Mouse (Mus musculus) adipocyte (in vitro differentiated cells): ENCODE results near the gene Zfp46.

Experiments used
- DNase-seq: peaks from one replicate; pipeline ENCODE4 v3.0.0-alpha.2; 2016; ENCODE audit warnings: low spot score

Gene Zfp46

DNA sequence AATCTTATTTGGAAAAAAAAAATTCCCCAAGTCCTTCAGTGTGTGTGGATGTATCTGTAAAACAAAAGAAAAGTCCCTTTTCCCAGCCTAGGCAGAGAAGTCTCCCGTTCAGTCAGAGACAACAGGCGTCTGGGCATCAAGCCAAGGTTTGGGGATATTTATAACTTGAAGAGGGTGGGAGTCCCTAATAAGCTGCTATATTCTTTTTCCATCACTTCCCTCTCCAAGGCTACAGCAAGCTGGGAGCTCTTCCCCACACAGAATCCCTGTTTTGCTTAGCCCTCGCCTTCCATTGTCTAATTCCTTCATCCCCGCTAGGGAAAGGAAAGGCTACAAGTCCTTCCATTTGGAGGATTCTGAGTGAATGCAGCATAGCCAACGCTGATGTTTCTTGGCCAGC is at the start of gene Zfp46:
Gene Zfp46 (plus strand): TSS at position 229 of the 400 bp plus-strand sequence.
- DNase-seq, result peak; percentile 70

DNA sequence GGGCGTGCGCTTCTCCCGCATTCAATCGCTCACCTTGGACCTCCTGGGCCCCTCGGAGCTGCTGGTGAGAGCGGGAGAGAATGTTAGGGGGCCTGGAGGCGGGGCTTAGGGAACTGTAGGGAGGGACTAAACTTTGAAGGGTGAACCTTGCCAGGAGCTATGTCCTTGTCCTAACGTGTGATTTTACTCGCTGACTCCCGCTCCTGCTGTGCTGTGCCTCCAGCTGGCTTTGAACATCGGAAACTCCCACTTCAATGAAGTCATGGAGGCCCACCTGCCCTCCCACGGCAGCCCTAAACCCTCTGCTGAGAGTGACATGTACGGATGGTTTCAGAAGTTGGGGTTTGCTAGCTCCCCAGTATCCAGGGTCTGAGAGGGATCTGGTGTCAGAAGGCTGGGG is 45.8 kb upstream of the Zfp46 start:
- DNase-seq, result no peak

DNA sequence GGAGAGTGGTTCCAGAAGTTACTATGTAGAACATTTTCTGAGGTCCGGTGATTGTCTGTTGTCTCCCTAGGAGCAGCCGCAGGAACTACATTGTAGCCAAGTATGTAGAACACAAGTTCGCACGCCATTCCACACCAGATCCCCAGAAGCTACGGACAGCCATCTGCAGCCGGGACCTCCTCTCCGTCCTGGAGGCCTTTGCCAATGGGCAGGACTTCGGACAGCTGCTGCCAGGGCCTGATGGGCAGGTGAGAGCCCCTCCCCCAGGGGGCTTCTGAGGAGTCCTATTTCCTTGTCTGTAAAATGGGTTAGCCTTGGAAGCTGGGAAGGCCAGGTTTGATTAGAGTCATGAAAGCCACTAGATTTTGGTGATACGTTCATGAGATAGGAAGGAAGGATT is 45.4 kb upstream of the Zfp46 start:
- DNase-seq, result no peak

DNA sequence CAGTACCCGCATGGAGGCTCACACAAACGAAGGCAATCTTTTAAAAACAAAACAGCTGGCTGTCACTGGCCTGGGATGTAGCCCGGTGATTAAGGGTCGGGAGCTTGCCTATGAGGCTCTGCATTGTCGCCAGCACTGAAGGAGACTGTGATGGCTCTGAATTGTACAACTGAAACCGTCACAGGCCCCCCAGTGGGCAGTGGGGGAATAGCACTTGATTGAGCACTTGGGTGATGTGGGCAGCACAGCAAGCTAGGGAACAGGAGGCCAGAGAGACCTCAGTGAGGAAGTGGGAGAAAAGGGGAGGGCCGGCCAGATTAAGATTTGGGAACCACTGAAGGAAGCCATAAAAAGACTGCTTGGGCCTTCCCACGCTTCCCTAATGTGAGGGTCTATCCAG is 44.9 kb upstream of the Zfp46 start:
- DNase-seq, result peak; percentile 71

DNA sequence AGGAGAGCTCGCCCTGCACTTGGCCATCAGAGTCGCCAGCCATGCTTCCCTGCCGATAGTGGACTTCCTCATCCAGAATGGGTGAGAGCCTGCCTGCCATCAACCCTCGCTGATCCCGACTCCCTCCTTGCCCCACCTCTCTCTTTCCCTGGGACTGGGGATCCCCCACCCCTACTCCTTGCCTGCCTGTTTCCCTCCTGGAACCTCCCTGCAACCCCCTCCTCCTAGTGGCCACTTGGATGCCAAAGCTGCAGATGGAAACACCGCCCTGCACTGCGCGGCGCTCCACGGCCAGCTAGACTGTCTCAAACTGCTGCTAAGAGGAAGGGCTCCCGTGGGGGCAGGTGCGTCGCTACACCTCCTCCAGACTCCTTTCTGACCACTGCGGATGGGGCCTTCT is 44.4 kb upstream of the Zfp46 start:
- DNase-seq, result no peak

DNA sequence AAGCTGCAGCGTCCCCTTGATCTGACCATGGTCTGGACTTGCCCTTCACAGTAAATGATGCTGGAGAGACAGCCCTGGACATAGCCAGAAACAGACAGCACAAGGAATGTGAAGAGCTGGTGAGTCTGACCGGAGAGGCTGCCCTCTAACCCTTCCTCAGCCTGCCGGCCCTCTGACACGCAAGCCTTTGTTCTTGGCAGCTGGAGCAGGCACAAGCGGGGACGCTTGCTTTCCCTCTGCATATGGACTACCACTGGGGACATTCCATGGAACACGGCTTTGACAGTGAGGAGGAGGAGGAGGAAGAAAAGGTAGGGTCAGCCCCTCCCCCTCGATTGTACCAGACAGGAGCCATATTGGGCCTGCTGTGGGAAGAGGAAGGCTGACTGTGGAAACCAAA is 43.5 kb upstream of the Zfp46 start:
- DNase-seq, result no peak

DNA sequence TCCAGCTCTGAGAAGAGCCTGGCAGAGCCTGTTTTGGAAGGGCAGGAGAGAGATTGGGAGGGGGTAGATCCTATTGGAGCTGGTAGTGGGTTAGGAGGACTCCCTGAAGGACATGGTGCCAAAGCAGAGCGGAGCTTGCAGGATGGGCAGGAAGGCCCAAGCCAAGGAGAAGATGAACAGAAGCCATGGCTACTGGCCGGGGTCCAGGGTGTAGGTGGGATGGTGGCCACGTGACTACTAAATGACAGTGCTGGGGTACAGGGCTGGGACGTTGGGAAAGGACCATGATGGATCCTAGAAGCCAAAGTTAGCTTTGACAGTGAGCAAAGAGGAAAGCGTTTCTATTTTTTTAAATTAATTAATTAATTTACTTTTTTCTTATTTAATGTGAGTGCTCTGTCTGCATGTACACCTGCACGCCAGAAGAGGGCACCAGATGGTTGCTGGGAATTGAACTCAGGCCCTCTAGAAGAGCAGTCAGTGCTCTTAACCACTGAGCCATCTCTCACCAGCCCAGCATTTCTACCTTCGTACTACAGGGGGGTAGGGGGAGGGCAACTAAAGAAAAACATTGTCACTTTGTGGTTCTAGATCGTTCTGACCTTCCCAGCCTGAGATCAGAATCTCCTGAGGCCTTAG is 42.3 kb upstream of the Zfp46 start:
- peak; percentile 32 for DNase-seq

DNA sequence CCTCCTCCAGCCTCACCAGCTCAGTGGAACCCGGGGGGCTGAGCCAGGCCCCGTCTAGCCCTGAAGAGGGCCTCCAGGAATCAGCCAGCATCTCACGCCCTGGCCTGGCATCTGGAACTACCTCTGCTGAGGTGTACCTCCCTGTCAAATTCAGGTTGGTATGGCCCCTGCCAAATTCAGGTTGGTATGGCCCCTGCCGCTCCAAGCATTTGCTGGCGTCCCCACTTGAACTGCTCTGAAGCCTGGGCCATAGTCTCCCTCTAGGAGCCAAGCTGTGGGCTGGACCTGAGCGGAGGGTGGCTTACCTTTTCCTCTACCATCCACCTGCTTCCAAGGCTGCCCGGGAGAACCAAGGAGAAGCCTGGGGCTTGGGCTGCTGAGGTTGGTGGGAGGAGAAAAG is 41.8 kb upstream of the Zfp46 start:
- no peak for DNase-seq

DNA sequence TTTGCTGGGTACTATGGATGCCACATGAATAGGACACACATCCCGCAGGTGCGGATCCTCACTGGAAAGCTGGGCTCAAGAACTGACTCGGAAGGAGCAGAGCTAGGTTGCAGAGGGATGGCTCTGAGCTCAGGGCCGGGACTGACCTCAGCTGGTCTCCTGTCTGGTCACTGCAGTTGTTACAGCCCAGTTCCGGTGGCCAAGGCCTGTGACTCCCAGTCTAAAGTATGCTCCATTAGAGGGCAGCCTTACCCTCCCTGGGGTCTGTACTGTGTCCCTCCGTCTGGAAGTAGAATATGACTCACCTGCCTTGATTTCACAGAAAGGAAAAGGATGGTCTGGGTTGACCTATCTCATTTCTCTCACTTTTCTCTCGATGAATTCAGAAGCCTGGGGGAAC is 40.3 kb upstream of the Zfp46 start:
- DNase-seq, result no peak

DNA sequence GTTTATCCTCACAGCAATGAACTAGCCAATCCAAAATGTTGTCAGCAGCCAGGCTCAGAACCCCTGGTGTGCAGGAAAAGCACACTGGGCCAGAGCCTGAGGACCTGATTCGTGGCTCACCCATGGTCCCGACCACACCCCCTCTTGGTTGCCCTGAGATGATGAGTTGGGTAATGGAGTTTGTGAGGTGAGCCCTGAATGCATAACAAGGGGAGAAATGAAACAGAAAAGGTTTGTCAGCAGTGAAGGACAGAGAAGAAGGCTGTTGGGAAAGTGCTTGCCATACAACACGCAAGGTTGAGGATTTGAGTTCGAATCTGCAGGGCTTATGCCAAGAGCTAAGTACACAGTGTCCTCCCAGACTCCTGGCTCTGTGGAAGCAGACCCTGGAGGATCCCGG is 38.8 kb upstream of the Zfp46 start:
- DNase-seq, result no peak

DNA sequence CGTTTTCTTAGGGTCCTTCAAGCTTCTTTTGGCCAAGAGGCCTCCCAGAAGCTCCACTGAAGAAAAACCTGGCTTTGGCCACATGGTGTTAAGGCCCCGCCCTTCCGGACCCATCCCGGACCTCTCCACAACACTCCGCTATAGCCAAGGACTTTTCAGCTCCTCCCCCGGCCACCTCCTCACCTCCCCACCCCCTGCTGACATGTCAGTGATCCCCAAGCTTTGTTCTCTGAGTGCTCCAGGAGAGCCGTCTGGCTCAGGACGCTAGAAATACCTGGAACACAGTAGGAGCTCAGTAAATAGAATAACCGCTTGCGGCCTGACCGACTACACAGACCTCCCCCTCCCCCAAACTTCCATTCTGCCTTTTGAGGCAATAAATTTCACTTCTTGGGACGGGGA is 37.9 kb upstream of the Zfp46 start:
- DNase-seq, result no peak

DNA sequence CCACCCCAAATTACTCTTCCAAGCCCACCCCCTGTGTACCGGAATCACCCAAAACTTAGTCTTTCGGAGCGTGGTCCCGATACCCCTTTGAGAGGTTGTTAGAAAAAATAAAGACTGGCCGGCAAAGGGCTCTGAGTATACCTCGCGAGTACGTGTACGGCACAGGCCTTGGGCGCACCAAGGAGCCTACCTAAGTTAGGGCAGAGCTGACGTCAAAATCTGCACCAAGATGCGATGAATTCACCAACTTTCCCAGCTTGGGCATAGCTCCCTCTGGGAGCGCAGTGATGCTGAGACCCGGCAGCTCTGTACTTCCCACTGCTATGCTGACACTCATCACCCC is 37.1 kb upstream of the Zfp46 start:
- DNase-seq, result no peak

DNA sequence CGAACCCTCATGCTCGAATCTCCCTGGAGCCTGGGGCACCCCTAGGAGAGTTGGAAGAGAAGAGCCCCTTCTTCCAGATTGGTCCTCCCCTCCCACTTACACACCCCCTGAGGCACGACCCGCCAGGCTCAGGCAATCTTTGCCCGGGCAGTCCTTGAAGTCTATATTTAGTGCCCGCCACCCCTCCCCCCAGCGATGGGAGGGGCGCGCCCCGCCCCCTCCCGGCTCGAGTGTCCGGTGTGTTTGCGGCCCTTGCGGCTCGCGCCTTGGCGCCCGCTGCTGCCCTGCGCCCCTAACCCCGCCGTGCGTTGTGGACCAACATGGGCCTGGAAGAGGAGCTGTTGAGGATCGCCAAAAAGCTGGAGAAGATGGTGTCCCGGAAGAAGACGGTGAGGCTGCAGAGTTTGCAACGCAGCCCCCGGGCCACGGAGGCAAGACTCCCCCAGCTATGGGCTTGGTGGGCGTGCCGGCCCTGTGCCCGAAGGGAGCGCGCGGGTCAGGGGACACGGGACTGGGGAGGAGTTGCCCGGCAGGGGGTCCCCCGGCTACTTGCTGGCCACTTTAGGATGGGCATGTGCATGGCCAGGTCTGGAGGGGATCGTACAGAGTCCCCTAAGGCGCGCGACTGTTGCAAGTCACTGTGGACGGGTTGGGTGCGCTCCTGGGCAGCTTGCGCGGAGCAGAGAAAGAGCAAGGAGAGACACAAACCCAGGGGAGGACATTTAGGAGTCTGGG is 36.6 kb upstream of the Zfp46 start, which contains the start of gene Tcea3:
Gene Tcea3 (plus strand): TSS at position 1 of the 735 bp plus-strand sequence.
- no peak for DNase-seq

DNA sequence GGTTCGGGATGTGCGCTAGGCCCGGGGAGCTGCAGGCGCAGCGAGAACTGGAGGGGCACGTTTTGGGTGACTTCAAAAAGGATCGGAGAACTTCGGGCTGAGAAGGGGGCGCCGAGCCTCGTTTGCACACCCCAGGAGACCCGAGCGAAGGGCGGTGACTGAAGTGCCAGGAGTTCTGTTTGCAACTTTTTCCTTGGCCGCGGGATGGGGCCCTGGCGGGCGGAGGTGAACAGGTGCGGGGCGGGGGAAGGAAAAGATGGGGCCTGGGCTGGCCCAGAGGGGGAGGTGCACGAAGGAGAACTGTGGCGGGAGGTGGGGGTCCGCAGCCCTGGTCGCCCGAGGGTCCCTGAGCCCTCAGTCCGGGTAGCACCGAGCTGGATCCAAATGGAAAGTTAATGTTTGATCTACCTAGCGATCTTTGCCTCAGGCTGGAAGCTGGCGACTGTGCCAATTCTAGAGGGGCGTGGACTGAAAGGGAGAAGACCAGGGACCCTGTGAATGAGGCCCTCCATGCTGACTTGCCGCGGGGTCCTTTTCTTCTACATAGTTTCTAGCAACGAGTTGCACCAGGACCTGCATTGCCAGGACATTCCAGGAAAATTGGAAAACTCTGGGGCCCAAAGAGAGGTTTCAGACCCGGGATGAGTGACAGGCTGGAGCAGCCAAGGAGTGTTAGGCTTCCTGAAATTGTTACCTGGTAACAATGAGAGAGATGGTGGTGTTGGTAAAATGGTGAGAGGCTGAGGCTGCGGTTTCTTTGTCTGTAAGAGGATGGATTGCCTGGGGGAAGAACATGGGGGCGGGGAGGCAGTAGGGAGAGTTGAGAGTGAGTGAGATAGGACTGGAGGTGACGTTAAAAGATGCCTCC is 35.8 kb upstream of the Zfp46 start:
- DNase-seq, result no peak

DNA sequence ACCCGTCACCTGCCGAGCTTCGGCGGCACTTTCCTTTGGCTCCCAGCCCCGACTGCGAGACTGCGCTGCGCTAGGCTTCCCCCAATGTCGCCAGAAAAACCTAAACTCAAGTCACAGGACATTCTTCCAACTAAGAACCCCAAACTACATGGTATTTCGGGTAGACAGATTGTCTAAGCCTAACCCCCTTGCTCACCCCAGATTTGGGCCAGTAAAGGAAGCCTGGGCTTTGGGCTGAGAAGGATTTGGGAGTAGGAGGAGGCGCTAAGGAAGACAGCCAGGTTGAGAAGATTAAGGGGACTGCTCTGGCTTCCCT is 35.2 kb upstream of the Zfp46 start:
- no peak for DNase-seq

DNA sequence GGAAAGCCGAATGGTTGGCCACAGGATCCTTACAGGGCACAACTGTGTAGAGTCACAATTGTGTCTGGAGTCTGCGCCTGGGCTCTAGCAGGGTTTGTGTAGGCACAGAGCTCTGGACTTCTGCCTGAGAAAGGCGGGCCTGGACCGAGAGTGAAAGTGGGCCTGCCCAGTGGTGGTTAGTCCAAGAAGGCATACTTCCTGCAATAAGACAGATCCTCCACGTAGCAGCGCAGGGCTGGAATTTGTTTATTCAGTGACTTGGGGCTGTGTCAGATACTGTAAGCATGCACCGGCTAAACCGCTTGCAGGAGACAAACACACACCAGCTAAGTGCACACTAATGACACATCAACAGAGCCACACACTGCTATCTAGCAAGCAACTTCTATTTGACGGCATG is 34.7 kb upstream of the Zfp46 start:
- DNase-seq, result peak; percentile 75

DNA sequence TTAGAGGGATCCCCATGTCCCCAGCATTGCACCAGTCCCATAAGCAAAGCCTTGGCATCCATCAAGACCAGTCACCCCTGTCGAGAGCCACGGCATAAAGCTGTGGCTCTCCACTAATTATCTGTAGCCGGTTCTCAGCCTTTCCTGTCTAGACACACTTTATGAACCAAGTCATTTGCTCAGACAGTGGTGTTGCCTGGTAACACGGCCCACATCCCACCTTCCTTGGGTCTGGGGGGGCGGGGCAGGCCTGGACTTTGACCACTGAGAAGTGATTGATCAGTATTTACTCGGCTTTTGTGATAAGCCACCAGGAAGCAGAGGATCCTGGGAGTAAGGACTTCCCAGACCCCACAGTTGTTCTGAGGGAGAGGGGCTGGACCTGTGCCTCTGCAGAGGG is 28.6 kb upstream of the Zfp46 start:
- no peak for DNase-seq

DNA sequence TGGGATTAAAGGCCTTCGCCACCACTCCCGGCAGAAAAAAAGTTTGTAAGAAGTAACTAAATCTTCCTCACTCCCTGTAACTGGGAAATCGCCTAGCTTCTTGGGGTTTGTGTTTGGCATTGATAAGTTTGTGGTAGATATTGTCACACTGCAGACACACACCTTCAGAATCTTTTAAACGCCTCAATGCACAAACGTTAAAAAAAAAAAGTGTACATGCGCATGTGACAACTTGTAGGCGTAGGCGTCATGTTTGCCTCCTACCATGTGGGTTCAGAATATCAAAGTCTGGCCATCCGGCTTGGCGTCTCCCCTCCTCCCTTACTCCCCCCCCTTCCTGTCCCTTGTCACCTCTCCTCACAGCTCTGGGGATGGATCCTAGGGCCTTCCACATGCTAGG is 27.8 kb upstream of the Zfp46 start:
- no peak for DNase-seq

DNA sequence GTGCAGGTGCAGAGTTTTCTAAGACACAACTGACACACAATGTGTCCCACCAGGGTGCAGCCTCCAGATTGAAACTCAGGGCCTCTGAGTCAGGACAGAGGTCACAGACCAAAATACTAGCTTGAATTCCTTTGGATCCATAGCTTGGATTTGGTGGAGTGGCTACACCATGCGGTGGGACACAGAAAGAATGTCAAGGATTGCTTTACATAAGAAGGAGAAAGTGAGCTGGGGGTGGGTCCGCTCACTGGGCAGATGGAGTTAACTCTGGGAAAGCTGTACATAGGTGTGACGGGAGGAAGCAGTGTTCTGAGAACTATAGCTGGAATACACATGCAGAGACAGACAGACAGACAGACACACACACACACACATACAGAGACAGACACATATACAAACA is 24.6 kb upstream of the Zfp46 start:
- no peak for DNase-seq

DNA sequence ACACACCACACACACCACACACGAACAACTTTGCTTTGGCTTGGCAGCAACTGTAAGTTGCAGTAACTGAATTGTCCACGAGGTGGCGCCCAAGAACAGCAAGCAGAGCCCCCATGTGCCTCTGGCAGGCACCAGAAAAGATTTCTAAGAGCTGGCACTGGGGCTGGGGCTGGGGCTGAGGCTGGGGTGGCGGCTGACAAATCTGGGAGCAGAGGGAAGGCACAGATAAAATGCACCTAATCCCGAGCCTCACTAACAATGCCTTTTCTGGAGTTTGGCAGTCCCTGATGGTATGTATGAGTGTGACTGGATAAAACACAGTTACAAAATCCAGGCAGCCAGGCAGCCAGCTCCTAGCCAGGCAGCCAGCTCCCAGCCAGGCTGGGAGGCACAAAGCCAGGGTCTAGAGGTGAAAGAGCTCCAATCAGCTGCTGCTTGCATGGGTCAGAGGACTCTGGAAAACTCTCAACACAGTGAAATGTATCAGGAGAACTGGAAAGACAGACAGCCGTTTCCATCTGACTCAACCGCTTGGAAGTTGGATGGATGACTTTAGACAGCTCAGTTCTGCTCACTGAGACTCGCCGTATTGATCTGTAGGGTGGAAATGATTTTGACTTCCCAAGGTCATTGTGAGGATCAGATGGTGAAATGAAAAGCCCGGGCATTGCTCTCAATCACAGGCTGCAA is 23.8 kb upstream of the Zfp46 start:
- DNase-seq, result peak; percentile 92

DNA sequence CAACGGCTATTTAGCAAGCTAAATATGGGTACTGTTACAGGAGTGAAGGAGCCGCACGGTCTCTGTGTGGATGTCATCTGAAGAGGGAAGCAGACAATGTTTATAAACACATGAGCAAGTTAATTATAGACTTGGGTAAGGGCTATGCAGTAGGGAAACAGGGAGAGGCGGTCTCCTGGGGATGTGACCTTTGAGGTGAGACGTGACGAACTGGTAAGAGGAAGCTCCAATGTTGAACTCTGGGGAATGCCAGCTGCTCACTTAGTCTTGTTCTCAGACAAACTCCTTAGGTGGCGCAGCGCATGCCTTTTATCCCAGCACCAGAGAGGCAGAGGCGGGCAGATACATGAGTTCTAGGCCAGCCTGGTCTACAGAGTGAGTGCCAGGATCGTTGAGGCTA is 22.6 kb upstream of the Zfp46 start:
- DNase-seq, result no peak

DNA sequence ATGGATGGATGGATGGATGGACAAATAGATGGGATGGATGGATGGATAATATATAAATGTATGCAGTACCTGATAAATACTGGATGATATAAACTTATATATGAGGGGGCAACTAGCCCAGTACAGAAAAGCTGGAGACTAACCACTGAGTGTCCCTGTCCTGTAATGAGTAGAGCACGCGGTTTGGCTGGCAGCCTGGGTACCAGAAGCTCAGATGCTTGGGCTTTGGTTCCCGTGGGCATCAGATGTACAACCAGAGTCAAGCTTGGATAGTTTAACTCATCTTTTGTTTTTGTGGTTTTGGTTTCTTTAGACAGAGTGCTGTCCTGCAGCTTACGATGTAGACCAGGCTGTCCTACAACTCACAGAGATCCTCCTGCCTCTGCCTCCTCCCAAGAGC is 20.9 kb upstream of the Zfp46 start:
- DNase-seq, result no peak
